In the genomic region with DNA sequence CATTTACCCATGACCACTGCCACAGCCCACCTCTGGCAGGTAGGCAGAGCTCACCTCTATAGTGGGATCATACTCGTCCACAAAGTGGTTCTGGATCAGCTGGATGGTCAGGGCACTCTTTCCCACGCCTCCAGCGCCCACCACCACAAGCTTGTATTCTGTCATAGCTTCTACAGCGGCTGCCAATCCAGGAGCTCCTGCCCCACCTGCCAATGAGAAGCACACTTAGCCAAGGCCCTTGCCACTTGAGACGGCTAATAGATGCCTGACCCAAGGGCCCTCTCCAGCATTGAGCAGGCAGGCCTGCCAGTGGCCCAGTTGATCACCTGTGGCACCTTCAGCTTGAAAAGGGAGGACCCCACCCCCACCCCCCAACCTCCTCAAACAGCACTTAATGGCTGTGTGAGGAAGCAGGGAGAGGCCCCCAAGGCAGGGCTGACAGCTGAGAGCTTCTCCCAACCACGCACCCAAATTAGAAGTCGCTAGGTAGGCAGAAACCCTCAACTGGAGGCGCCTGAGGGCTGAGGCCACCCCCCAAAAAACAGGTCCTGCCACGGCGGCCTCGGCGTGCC, we compare ENCODE assay signal across 1 mouse cellular context.
TF ChIP-seq lines count a peak whose summit lies in the region.

No protein-coding gene starts in this region.

TF ChIP-seq in MEL, 35 proteins besides CTCF, POLR2A, EP300 and RAD21:
- TF ChIP-seq CHD1 (IDR thresholded peaks at IDR 0.05; ENCODE audit: low read depth, low read length), result no peak
- TF ChIP-seq TCF12 (IDR thresholded peaks at IDR 0.05; ENCODE audit: low read depth, low read length), result 0 out of 2 replicates have a peak, but pooled peaks have one; percentile 8
- no peak for TF ChIP-seq NRF1 (IDR thresholded peaks at IDR 0.05; ENCODE audit: insufficient read depth, low read depth, low read length, poor library complexity, severe bottlenecking)
- no peak for TF ChIP-seq JUND (IDR thresholded peaks at IDR 0.05; ENCODE audit: low read depth, low read length)
